Mouse (Mus musculus) liver, embryonic 13.5 days (tissue): ENCODE results near the gene Cacna1e. TPM values are rescaled to one million over a fixed set of nuclear protein-coding genes. Genes with fewer than 3 reads are reported as not detected.

Experiments
- ATAC-seq: fragments of 200-750 bp; cut with Nextera tagmentation; 2 replicates; pipeline ENCODE4 v1.8.0; 2017; ENCODE audit warnings: low read depth, mild to moderate bottlenecking, moderate number of reproducible peaks, moderate library complexity
- DNase-seq: peaks from one replicate; pipeline ENCODE4 v3.0.0; 2022
- H3K27ac ChIP-seq: fragments of 300-500 bp; sonication (generic); 2 replicates; pipeline ENCODE4 v1.5.1; 2015; ENCODE audit warnings: moderate library complexity, mild to moderate bottlenecking, inconsistent platforms
- H3K27me3 ChIP-seq: fragments of 300-500 bp; sonication (generic); 2 replicates; pipeline ENCODE4 v1.6.1; 2015; ENCODE audit warnings: mild to moderate bottlenecking, inconsistent platforms
- H3K36me3 ChIP-seq: fragments of 300-500 bp; sonication (generic); 2 replicates; pipeline ENCODE4 v1.6.1; 2015; ENCODE audit warnings: mild to moderate bottlenecking, inconsistent platforms
- H3K4me1 ChIP-seq: fragments of 300-500 bp; sonication (generic); replicated peaks from 2 replicates; pipeline ENCODE4 v1.6.1; 2015; ENCODE audit warnings: inconsistent platforms
- H3K4me2 ChIP-seq: fragments of 300-500 bp; sonication (generic); 2 replicates; pipeline ENCODE4 v1.6.1; 2015; ENCODE audit warnings: inconsistent platforms, mild to moderate bottlenecking, moderate library complexity
- H3K4me3 ChIP-seq: fragments of 300-500 bp; sonication (generic); replicated peaks from 2 replicates; pipeline ENCODE4 v1.5.1; 2015; ENCODE audit warnings: mild to moderate bottlenecking, inconsistent platforms
- H3K9ac ChIP-seq: fragments of 300-500 bp; sonication (generic); 2 replicates; pipeline ENCODE4 v1.6.1; 2015; ENCODE audit warnings: mild to moderate bottlenecking, inconsistent platforms
- H3K9me3 ChIP-seq: fragments of 300-500 bp; sonication (generic); replicated peaks from 2 replicates; pipeline ENCODE4 v1.6.1; 2016; ENCODE audit warnings: inconsistent platforms
- WGBS: fragments of 180-500 bp; shearing (Covaris S2); methylation state at CpG from one replicate; pipeline ENCODE4 v1.1.7; 2015; ENCODE audit not compliant: insufficient replicate concordance; 5-methylcytosine and 5-hydroxymethylcytosine counted together
- polyA plus RNA-seq: library from polyadenylated mRNA; unstranded; fragments of >200 nt; fragmentation: Nextera tagmentation; extraction: Ambion mirVana; gene quantifications from 2 replicates; pipeline ENCODE4 v1.2.1, GENCODE M21; 2015

The Cacna1e gene
- polyA plus RNA-seq, 1 experiment from 2014 or later, result 0.03 TPM

GRCm38 (mm10) chr1:154836473-154836872 lies 47.8 kb downstream of the Cacna1e start:
- H3K4me1 ChIP-seq, result no peaks in the 10 kb centered on the region
- H3K27ac ChIP-seq, result no peak overlapping the region
- no peaks in the 10 kb centered on the region for H3K9me3 ChIP-seq
- no peak for ATAC-seq
- no peak overlapping the region for H3K4me2 ChIP-seq
- no peaks in the 10 kb centered on the region for H3K36me3 ChIP-seq
- DNase-seq, result no peak
- no peaks in the 10 kb centered on the region for H3K27me3 ChIP-seq
- H3K9ac ChIP-seq, result no peak overlapping the region
- 67% methylated on average over 5 of the region's 5 CpGs for WGBS
- no peak overlapping the region for H3K4me3 ChIP-seq

GRCm38 (mm10) chr1:154832168-154832539 lies 52.1 kb downstream of the Cacna1e start:
- Histone ChIP-seq H3K9ac (no peak overlapping the region), H3K4me1 (no peaks in the 10 kb centered on the region), H3K36me3 (no peaks in the 10 kb centered on the region), H3K4me2 (no peak overlapping the region), H3K4me3 (no peak overlapping the region), H3K27ac (no peak overlapping the region), H3K27me3 (no peaks in the 10 kb centered on the region), H3K9me3 (no peaks in the 10 kb centered on the region)
- DNase-seq (no peak), ATAC-seq (no peak)
- WGBS, result 76% methylated on average over 9 of the region's 9 CpGs

GRCm38 (mm10) chr1:154831269-154832167 lies 52.8 kb downstream of the Cacna1e start:
- Histone ChIP-seq H3K27ac (no peak overlapping the region), H3K4me2 (no peak overlapping the region), H3K9ac (no peak overlapping the region), H3K4me3 (no peak overlapping the region), H3K9me3 (no peaks in the 10 kb centered on the region), H3K36me3 (no peaks in the 10 kb centered on the region), H3K27me3 (no peaks in the 10 kb centered on the region), H3K4me1 (no peaks in the 10 kb centered on the region)
- no peak for DNase-seq
- ATAC-seq, result no peak
- WGBS, result 66% methylated on average over 10 of the region's 10 CpGs

- no peaks in the 10 kb centered on the region for H3K9me3 ChIP-seq
- ATAC-seq (no peak), DNase-seq (no peak)
- H3K4me3 ChIP-seq, result no peak overlapping the region
- no peak overlapping the region for H3K9ac ChIP-seq
- H3K36me3 ChIP-seq, result no peaks in the 10 kb centered on the region
- H3K4me1 ChIP-seq, result no peaks in the 10 kb centered on the region
- no peaks in the 10 kb centered on the region for H3K27me3 ChIP-seq
- no peak overlapping the region for H3K4me2 ChIP-seq
- WGBS, result 68% methylated on average over 6 of the region's 6 CpGs
- no peak overlapping the region for H3K27ac ChIP-seq
Measured at GRCm38 (mm10) chr1:154830051-154830450, 54.2 kb downstream of the Cacna1e start.

- H3K9ac ChIP-seq, result no peak overlapping the region
- H3K27me3 ChIP-seq, result no peaks in the 10 kb centered on the region
- no peaks in the 10 kb centered on the region for H3K9me3 ChIP-seq
- no peak overlapping the region for H3K4me3 ChIP-seq
- DNase-seq (no peak), ATAC-seq (no peak)
- no peak overlapping the region for H3K4me2 ChIP-seq
- H3K36me3 ChIP-seq, result no peaks in the 10 kb centered on the region
- 40% methylated on average over 3 of the region's 3 CpGs for WGBS
- no peak overlapping the region for H3K27ac ChIP-seq
- no peaks in the 10 kb centered on the region for H3K4me1 ChIP-seq
Measured at GRCm38 (mm10) chr1:154823098-154823497, 61.2 kb downstream of the Cacna1e start.

GRCm38 (mm10) chr1:154820422-154820821 lies 63.9 kb downstream of the Cacna1e start:
- Histone ChIP-seq H3K9ac (no peak overlapping the region), H3K27me3 (no peaks in the 10 kb centered on the region), H3K4me3 (no peak overlapping the region), H3K9me3 (no peaks in the 10 kb centered on the region), H3K4me2 (no peak overlapping the region), H3K4me1 (no peaks in the 10 kb centered on the region), H3K36me3 (no peaks in the 10 kb centered on the region), H3K27ac (no peak overlapping the region)
- DNase-seq, result no peak
- ATAC-seq, result no peak
- WGBS, result 66% methylated on average over 7 of the region's 7 CpGs

GRCm38 (mm10) chr1:154819960-154820359 lies 64.3 kb downstream of the Cacna1e start:
- DNase-seq (no peak), ATAC-seq (no peak)
- Histone ChIP-seq H3K36me3 (no peaks in the 10 kb centered on the region), H3K27me3 (no peaks in the 10 kb centered on the region), H3K27ac (no peak overlapping the region), H3K4me2 (no peak overlapping the region), H3K9me3 (no peaks in the 10 kb centered on the region), H3K4me1 (no peaks in the 10 kb centered on the region), H3K9ac (no peak overlapping the region), H3K4me3 (no peak overlapping the region)
- WGBS, result 73% methylated on average over 2 of the region's 2 CpGs

- Histone ChIP-seq H3K36me3 (no peaks in the 10 kb centered on the region), H3K9me3 (no peaks in the 10 kb centered on the region), H3K9ac (no peak overlapping the region), H3K4me2 (no peak overlapping the region), H3K27ac (no peak overlapping the region), H3K4me1 (no peaks in the 10 kb centered on the region), H3K4me3 (no peak overlapping the region), H3K27me3 (no peaks in the 10 kb centered on the region)
- no peak for DNase-seq
- WGBS, result 18% methylated on average over 1 of the region's 1 CpGs
- ATAC-seq, result no peak
Measured at GRCm38 (mm10) chr1:154818742-154819141, 65.6 kb downstream of the Cacna1e start.

- Histone ChIP-seq H3K9ac (no peak overlapping the region), H3K9me3 (no peaks in the 10 kb centered on the region), H3K4me2 (no peak overlapping the region), H3K36me3 (no peaks in the 10 kb centered on the region), H3K4me3 (no peak overlapping the region), H3K27me3 (no peaks in the 10 kb centered on the region), H3K4me1 (no peaks in the 10 kb centered on the region), H3K27ac (no peak overlapping the region)
- ATAC-seq (no peak), DNase-seq (no peak)
- WGBS, result 72% methylated on average over 6 of the region's 6 CpGs
Measured at GRCm38 (mm10) chr1:154816836-154817235, 67.5 kb downstream of the Cacna1e start.

- Histone ChIP-seq H3K27ac (no peak overlapping the region), H3K4me3 (no peak overlapping the region), H3K9ac (no peak overlapping the region), H3K4me1 (no peaks in the 10 kb centered on the region), H3K36me3 (no peaks in the 10 kb centered on the region), H3K4me2 (no peak overlapping the region), H3K27me3 (no peaks in the 10 kb centered on the region), H3K9me3 (no peaks in the 10 kb centered on the region)
- DNase-seq (no peak), ATAC-seq (no peak)
- WGBS, result 75% methylated on average over 3 of the region's 3 CpGs
Measured at GRCm38 (mm10) chr1:154816267-154816666, 68.0 kb downstream of the Cacna1e start.

- ATAC-seq (no peak), DNase-seq (no peak)
- Histone ChIP-seq H3K4me3 (no peak overlapping the region), H3K9me3 (no peaks in the 10 kb centered on the region), H3K4me1 (no peaks in the 10 kb centered on the region), H3K27ac (no peak overlapping the region), H3K36me3 (no peaks in the 10 kb centered on the region), H3K9ac (no peak overlapping the region), H3K4me2 (no peak overlapping the region), H3K27me3 (no peaks in the 10 kb centered on the region)
- WGBS, result 77% methylated on average over 1 of the region's 1 CpGs
Measured at GRCm38 (mm10) chr1:154805742-154806141, 78.6 kb downstream of the Cacna1e start.

GRCm38 (mm10) chr1:154805038-154805437 lies 79.3 kb downstream of the Cacna1e start:
- WGBS, result 72% methylated on average over 3 of the region's 3 CpGs
- no peak overlapping the region for H3K9ac ChIP-seq

More at GRCm38 (mm10) chr1:154805038-154805437, 79.3 kb downstream of the Cacna1e start:
- no peaks in the 10 kb centered on the region for H3K9me3 ChIP-seq
- H3K27me3 ChIP-seq, result no peaks in the 10 kb centered on the region
- H3K4me1 ChIP-seq, result no peaks in the 10 kb centered on the region
- no peaks in the 10 kb centered on the region for H3K36me3 ChIP-seq
- DNase-seq (no peak), ATAC-seq (no peak)
- H3K4me2 ChIP-seq, result no peak overlapping the region
- no peak overlapping the region for H3K4me3 ChIP-seq
- H3K27ac ChIP-seq, result no peak overlapping the region
